Mouse (Mus musculus) liver, adult 2 months (tissue): ENCODE results near the gene Ube2n.

ENCODE experiments used
- CTCF ChIP-seq: fragments of 200-500 bp; IDR thresholded peaks from 2 replicates; pipeline ENCODE4 v1.5.1; 2011; ENCODE audit warnings: low read depth, low read length, control low read depth
- POLR2A ChIP-seq: fragments of 200-500 bp; IDR thresholded peaks from 2 replicates; pipeline ENCODE4 v1.6.1; 2011; ENCODE audit warnings: low read length, control low read depth; ENCODE audit not compliant: insufficient read depth; ENCODE audit errors: extremely low read depth

- no peak for TF ChIP-seq CTCF
- TF ChIP-seq POLR2A, result no peak
Observed at GRCm38 (mm10) chr10:95533382-95533781, 18.4 kb downstream of the Ube2n start.
